Mouse (Mus musculus) ovary, postnatal 36 days (tissue): ENCODE results near the gene Fstl3.

Experiments used
- DNase-seq: peaks from one replicate; pipeline ENCODE4 v3.0.0; 2022; ENCODE audit warnings: low spot score, mixed read lengths

Fstl3 gene

DNA sequence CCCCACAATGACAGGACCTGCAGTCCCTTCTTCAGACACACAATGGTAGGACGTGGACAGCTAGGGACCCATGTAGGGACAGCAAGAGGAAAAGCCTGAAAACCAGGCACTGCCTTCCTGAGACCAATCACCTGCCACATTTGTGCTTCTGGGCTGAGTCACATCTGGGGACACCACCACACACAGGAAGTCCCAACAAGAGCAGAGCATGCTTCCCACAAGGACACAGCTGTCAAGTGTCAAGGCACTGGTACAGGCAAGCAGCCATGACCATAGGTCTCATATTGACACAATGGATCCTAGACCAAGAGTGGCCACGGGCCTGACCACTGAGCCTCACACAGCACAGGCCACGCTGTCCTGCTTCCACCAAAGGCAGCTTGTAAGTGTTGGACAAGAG, 14.2 kb upstream of the Fstl3 start:
- no peak for DNase-seq

DNA sequence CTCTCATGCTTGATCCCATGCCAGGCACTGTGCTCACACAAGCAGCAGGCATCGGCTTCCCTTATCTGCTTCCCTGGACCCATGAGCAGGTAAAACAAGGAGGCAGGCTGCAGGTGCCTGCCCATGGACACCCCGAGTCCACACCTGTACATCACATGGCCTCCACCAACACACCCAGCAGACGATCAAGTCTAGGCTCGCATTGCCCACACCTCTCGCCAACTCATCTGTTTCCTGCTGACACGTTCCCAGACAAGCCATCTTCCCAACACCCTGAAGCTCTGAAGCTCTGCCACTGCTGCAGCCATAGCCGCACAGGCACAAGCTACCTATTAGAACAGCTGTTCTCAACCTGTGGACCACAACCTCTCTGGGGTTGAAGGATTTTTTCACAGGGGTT, 12.8 kb upstream of the Fstl3 start:
- DNase-seq, result no peak

DNA sequence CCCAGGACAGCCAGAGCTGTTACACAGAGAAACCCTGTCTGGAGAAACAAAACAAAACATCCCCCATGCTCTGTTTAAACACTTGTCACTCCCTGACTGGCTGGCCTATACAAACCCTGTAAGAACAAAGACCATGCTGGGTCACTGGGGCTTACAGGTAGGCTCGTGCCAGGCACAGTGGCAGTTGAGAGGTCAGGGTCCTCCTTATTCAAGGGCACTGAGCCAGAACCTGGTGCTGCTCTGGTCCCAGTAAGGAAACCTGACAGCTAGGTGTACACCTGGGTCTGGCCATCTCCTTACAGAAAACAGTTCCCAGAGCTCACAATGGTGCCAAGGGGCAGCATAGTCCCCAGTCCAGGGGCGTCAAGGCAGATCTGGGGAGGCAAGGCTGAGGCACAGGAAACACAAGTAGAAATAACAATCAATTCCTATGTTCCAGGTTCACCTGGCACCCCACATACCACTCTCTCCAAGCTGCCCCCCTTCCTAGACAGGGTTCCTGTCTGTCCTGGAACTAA, 11.8 kb upstream of the Fstl3 start:
- DNase-seq, result no peak

DNA sequence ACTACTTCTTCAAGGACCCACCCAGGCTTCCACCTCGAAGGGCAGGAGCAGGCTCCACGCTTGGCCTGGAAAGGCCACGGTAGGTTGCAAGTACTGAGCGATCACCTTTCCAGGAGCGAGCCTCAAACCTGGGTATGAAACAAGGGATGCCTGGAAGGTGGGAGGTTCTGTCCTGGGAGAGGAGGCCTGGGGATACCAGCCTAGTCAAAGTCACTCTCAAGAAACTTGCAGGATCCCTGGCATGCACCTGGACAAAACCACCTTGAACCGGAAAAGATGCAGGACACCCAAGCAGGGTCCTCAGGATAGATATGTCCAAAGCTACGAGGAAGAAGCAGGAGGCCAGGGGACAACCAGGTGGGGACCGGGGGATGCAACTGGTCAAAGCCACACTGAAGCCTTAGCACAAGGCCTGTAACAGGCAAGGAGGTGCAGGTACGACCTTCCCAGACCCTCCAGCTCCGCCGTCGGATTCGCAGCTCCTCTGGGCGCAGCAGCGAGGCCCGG, 11.0 kb upstream of the Fstl3 start:
- DNase-seq, result no peak

DNA sequence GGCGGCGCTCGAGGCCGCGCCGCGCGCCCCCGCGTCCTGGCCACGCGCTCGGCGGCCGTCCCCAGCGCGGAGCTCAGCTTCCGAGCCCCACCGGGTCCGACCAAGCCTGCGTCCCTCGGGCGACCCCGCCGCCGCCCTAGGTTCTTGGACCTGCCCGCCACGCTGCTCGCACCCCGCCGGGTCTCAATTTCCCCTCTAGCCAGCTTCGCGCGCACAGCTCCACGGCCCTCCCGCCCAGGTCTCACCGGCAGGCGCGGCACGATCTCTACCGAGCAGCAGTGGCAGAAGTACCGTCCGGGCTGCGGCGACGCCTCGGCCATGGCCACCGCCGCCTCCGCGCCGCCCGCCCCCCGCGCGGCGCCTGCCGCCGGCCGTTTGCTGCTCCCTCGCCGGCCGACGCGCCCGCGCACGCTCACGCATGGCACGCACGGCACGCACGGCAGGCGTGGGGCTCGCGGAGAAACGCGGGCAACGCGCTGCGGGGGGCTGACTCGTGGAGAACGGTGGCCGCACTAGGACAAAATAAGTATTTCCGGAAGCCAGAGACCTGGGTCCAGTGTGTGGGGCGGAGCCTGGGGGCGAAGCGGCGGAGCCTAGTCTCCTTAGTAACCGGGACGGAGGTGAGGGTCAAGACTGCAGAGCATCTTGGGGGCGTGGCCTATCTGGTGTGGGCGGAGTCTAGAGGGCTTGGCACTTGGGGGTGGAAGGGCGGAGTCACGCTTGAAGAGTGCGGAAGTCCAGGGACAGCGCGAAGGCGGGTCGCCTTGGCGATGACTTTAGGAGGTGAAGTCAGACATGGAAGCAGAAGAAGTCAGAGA, 10.4 kb upstream of the Fstl3 start, which contains the start of gene Rnf126:
Rnf126 (minus strand) TSS at position 445 of the 818 bp plus-strand sequence.
- peak; percentile 99 for DNase-seq

DNA sequence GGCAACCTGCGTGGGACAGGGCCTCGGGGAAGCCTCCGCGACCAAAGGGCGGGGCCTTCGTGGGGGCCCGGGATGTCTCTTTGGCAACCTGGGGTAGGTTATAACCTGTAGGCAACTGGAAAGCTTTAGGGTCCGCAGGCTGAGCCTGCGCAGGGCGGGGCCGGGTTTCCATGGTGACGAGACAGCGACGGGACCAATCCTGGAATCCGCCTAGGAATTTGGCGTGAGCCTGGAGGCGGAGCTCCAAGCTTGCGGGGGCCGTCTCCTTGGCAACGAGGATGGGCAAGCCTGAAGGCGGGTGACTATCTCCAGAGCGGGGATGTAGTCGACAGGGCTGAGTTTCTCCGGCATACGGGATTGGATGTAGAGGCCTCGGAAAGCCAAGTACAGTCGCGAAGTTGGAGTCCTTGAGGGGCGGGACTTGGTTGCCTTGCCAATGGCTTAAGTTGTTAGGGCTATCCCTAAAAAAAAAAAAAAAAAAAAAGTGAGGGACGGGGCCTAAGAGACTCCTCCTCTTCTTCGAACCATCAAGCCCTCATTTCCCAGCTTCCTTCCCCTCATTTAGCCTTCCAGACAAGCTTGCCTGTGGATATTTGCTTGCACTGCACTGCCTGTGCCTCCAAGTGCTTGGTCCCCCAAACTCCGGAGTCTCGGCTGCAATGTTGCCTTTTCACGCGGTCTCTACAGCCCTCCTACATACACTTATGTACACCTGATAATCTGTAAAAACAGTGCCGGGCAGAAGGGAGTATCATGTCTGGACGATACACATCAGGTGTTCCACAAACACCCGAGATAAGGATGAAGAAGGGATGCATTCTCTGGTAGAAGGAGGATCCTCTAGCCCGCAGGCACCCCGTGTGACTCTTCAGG, 9.5 kb upstream of the Fstl3 start:
- DNase-seq, result peak; percentile 93

DNA sequence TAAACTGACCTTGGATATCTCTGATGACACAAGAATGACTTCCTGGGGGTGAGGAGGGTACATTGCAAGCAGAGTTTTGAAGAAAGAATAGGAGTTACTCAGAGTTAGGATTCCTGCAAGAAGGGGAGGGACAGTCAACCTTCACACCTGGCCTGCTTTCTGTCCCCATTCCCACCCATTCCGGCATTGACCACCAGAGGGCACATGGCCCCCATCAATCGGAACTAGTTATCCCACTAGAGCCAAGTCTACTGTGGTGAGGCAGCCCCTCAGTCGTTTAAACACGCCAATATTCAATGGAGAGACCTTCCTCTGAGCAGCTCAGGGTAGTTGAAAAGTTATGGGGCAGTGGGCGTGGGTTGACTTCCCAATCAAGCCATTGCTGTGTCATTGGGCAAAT, 8.7 kb upstream of the Fstl3 start:
- peak; percentile 71 for DNase-seq

DNA sequence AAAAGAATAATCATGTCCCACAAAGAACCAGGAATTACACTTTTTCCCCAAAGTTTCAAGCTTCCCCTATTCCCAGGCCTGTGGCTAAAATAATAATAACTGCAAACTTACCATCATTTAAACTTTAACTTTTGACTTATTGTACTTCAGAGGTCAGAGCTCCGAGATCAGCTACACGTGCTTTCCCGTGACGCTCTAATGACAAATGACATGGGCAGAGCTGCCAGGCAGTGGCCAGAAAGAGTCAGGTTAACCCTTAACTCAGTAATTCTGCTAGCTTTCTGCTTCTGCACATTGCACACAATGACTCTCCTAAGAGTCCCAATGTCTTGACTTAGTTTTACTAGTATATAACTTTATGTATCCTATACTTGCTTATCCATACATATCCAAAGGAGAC, 7.7 kb upstream of the Fstl3 start:
- DNase-seq, result no peak

DNA sequence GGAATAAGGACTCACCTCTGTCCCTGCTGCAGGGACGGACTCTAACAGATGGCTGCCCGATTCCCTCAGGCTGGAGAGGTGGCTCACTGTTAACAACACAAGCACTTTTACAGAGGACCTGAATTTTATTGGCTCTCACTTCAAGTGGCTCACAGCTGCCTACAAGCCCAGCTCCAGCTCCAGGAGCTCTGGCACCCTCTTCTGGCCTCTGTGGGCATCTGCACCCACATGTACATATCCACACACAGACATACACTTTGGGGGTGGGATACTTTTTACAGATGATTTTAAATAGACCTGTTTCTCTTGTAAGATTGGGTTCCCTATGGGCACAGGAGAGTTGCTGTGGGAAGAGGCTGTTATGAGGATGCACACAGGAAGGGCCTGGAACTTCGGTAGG, 4.8 kb upstream of the Fstl3 start:
- no peak for DNase-seq

DNA sequence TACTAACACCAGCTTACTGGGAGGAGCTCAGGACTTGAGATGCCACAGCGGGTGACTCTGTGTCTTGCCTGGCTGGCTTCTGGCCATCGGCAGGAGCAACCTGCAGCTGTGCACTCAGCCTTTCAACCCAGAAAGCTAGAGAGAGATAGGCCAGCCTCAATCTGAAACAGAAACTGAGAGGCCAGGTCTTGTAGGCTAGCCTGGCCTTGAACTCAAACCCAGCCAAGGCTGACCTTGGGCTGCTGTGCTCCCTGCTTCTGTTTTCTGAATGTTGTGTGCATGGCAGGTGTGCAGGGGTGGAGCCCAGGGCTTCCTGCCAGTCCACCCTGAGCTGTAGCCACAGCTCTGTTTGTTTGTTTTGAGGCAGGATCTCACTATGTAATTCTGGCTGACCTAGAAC, 3.9 kb upstream of the Fstl3 start:
- DNase-seq, result no peak

DNA sequence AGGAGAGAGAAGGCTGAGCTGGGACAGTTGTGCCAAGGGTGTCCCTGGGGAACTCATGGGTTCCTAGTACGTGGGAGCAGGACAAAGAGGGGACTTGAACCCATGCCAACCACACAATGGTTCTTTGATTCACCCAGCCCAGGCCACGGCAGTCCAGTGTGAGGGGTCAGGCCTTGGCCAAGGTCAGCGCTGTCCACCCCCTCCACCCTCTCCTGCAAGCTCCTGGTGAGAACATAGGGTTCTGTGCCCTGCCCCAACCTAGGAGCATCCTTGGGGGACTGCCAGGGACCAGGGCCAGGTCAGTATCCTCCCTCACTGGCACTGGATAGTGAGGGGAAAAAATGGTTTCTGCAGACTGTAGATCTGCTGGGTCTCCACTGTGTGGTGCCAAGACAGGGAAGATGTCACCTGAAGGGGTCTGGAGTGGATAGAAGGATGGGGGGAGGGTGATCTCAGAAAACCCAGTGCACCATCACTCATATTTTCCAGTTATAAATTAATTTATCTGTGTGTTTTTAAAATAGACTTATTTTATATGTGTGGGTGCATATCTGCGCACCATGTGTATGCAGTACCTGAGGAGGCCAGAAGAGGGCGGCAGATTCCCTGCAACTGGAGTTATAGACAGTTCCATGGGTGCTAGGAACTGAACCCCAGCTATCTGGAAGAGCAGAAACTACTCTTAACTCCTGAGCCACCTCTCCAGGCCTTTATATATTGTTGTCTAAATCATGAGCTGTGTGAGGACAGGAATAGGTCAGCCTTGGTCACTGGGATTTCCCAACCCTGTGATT, 2.4 kb upstream of the Fstl3 start:
- no peak for DNase-seq

DNA sequence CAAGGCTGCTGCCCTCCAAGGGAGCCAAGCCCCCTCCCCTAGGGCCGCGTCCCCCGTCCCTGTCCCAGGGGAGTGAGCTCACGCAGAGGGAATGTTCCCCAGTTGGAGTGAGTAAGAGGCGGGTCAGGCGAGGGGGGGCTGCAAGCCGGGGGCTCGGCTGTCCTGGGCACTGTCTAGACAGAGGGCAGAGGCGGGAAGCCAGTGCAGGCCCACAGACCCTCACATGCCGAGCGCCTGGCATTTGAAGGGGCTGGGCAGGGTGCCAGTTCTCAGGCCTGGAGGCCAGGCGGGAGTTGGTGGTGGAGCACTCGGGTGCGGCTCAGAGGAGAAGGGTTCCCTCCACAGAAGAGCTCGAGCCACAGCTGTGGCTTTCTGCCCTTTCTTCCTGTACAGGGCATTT, 934 bp downstream of the Fstl3 start:
- DNase-seq, result peak; percentile 42

DNA sequence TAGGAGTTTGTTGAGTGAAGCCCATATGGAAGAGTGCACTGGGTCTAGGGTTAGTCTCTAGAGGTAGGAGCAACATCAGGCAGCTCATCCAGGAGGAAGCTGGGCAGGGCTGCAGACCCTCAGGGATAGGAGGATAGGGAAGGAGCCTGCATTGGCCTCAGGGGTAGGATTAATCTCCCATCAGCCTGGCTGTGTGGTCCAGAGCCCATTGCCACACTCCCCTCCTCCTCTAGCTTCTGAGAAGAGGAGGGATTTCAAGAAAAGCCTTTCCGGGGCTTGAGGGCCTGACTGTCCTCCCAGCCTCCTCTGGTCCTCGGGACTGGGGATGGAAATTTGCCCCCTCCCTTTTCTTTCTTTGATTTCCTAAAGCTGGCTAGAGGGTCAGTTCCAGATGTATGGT, 2.1 kb downstream of the Fstl3 start:
- DNase-seq, result no peak

DNA sequence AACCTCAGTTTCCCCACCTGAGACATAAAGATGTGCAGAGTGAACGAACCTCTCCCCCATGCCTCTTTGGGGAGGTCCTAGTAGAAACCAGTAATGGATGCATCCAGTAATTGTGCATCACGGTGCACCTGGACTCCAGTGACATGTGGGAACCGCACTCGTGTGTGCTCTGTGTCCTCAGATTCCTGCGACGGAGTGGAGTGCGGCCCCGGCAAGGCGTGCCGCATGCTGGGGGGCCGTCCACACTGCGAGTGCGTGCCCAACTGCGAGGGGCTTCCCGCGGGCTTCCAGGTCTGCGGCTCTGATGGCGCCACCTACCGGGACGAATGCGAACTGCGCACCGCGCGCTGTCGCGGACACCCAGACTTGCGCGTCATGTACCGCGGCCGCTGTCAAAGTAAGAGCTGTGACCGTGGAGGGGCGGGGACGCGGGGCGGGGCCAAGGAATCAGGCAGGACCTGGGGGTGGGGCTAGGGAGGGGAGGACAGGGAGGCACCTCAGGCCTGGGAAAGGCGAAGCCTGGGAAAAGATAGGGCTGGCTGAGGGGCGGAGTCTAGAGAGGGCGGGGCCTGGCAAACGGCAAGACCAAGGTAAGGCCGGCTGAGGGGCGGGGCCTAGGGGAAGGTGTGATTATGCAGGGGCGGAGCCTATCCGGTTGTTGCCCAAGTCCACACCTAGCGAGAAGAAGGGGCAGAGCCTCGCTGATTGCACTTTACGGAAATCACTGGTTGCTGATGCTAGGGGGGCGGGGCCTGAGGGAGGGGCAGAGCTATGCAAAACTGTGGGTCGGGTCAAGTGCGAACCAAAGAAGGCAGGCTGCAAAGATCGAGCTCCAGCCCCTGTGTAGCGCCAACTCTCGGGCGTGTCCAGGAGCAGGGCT, 3.0 kb downstream of the Fstl3 start:
- DNase-seq, result peak; percentile 95

DNA sequence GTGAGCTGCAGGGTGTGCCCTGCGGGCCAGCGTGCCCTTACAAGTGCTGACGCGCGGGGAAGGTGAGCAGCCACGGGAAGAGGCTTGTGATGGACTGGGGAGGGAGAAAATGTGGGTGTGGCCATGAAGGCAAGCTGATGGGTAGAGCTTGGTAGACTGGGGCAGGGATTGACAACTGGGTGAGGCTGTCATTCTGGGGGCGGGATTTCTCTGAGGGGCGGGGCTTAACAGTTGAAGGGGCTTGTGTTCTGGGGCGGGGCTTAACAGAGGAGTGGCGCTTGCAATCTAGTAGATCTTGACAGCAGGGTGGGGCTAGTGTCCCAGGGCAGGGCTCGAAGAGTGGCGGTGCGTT, 3.6 kb downstream of the Fstl3 start:
- DNase-seq, result no peak

DNA sequence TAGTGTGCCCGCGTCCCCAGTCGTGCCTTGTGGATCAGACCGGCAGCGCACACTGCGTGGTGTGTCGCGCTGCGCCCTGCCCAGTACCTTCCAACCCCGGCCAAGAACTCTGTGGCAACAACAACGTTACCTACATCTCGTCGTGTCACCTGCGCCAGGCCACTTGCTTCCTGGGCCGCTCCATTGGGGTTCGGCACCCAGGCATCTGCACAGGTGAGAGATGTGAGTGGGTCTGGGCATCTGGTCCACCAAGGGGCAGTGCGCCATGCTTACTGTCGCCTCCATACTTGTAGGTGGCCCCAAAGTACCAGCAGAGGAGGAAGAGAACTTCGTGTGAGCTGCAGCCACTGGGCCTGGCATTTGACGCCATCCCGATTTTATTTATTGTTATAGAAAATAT, 4.1 kb downstream of the Fstl3 start:
- DNase-seq, result no peak

DNA sequence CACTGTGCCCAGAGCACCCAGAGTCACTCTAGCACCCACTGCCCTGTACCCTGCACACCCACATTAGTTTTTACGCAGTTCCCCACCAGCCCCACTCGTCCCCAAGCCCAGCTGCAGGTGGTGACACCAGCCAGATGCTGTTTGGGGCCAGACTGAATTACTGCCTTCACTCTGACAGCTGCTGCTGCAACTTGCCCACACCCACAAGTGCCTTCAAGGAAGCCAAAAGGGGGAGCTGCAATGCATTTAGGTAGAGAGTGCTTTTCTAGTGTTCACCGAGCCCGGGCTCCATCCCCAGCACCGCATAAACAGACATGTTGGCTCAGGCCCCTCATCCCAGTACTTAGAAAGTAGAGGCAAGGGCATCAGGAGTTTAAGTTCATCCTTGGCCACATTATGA, 4.9 kb downstream of the Fstl3 start:
- no peak for DNase-seq

DNA sequence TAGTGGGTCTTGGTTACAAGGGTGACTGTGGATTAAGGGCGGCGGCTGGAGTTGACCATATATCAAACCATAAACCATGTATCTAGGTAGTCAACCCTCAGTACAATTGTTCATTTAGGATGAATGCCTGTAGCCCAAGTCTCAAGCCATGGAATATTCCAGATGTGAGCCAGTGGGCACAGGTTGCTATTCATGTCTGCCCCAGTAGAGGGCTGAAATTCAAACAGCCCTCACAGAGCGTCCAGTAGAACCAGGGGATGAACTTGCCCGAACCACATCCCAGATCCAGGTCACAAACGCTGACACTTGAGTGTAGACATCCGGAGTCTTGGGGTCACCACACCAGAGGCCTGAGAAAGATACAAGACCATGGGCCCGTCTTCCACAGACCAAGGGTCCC, 6.0 kb downstream of the Fstl3 start:
- DNase-seq, result no peak

DNA sequence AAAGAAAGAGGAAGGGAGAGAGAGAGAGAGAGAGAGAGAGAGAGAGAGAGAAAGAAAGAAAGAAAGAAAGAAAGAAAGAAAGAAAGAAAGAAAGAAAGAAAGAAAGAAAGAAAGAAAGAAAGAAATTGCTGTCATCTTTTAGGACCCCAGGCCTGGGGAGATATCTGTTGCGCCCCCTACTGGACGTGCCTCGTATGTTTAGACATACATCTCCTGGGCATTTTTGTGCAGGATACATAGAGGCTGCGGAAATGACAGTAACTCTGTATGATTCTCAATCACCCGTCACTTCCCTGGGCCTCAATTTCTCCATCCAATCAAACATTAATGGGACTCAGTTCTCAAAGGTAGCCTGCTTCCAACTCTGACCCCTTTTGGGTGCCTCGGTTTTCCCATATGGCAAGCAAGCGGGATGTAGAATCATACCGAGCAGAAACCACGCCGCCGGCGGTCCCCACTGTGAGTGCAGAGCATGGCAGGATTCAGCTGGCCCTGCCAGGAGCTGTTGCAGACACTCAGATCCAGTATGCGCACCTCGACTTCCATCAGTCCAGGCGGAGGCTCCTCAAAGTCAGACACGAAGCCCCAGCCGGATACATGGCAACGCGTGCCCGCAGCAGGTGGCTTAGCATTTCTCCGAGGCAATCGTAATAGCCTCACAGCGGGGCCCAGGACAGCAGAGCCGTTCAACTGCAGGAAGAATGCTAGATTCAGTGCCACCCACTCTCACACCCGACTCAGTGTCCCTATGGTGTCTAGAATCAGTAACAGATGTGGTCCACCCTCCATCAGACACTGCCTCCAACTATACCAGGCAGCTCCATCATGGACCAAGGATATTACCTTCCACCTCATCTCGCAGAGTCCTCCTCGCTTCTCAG, 7.1 kb downstream of the Fstl3 start:
- DNase-seq, result no peak
